Mouse (Mus musculus) neural tube, embryonic 10.5 days (tissue): ENCODE measurements around the gene Nob1.

ENCODE experiments used
- DNase-seq: peaks from one replicate; pipeline ENCODE4 v3.0.0-alpha.2; 2017; ENCODE audit warnings: low spot score; ENCODE audit errors: extremely low spot score

The Nob1 gene

DNA sequence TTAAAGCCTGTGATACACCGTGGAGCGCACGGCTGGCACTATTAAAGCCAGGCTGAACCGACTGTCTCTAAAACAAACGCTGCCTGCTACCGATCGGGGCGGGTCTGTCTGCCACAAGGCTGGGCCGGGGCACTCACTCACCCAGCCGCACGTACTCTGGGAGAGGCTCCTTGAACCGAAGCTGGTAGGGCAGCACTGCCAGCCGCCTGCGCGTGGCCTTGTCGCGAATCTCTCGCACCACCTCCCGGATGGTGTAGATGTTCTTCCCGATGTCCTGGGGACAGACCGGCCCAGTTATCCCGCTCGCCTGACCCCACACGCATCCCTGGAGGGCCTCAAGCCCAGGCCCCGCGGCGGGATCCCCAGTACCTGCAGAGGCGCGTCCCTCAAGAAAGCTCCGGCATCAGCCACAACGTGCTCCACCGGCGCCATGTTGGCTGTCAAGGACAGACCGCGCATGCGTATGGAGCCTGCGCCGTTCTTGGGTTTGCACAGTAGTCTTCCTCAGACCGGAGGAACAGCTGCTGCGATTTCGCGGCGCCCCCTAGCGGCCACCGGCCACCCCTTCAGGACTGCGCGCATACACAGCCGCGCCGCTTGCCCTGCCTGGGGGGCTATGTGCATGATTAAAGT is at the start of gene Nob1:
Gene Nob1 (minus strand): TSS at position 455 of the 633 bp plus-strand sequence.
- peak; percentile 98 for DNase-seq

DNA sequence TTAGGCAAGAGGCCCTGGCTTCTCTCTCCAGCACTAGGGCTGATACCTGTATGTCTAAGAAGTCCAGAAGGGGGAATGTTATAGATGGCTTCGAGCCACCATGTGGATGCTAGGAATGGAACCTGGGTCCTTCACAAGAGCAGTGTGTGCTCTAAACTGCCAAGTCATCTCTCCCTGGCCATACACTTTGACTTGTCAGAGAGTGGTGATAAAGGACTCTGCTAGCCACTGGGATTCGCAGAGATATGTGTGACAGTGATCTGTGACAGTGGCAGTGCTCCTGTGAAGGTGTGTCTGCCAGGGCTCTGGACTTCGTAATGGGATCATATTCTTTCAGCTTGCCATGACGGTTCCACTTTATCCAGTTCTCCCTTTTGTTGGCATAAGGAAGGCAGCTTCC is 48.5 kb upstream of the Nob1 start:
- DNase-seq, result no peak

DNA sequence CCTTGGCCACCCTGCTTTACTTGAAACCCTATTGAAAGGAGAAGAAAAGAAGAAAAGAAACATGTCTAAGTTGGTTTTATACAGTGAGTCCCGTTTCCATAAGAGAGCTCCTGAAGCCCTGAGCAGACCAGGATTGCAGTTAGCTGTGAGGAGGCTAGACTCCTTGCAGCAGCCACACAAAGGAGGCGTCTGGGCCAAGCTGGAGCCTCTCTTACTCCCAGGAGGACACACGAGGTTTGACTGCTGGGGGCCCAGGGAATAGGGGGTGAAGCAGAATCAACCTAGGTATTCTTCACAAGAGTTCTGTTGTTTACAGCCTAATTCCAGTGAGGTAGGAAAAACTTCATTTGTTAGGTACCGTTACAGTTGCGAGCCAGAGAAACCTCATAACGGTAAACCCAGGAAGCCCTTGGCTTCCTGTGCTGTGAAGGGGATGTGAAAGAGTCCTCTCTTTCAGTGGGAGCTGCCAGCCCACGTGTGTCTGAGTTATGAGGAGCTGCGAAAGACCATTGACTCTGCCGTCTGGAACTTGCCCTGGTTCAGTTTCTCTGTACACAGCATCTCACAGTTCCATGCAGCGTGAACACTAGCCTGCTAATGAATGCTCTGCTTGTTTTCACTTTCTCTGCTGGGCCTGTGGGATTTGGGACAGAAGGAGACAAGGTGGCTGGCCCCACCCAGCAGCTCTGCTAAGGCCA is 47.7 kb upstream of the Nob1 start:
- DNase-seq, result no peak

DNA sequence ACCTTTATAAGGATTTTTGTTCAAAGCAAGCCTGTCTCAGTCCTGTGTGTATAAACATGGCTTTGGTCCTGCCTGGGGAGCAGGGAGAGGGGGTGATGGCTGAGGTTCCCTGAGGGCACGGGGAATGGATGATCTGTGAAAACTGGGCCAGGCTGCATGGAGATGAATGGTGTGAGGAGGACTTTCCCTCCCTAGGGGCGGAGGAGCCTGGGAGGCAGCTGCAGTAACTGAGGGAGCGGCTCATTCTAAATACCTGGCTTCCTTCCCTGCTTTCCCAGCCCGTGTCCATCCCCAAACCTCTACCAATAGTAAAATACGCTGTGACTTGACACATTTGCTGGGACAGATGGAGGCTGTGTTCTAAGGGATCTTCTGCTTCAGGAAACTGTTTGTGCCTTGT is 45.5 kb upstream of the Nob1 start:
- DNase-seq, result no peak

DNA sequence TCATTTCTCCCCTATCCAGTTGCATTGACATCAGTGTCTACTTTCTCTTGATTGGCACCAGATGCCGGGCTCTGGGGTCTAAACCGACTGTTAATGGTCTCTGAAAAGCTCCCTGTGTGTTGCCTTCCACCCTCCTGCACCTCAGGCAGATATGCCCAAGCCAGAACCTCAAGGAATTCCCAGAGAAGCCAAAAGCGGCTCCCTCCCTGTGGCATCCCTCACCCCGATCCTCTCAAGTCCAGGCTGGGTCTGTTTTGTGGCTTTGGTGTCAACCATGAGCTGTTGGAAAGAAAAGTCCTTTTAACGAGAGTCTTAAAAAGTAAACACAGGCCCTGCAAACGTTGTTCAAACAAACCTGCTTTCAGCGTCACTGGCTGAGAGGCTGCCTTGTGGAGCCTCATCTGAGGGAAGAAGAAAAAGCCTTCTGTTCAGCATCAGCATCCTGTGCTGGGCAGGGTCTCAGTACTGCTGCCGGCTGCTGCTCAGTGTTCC is 44.0 kb upstream of the Nob1 start:
- DNase-seq, result no peak

- DNase-seq, result no peak
Measured at GRCm38 (mm10) chr8:107466642-107467041, 41.8 kb upstream of the Nob1 start.

DNA sequence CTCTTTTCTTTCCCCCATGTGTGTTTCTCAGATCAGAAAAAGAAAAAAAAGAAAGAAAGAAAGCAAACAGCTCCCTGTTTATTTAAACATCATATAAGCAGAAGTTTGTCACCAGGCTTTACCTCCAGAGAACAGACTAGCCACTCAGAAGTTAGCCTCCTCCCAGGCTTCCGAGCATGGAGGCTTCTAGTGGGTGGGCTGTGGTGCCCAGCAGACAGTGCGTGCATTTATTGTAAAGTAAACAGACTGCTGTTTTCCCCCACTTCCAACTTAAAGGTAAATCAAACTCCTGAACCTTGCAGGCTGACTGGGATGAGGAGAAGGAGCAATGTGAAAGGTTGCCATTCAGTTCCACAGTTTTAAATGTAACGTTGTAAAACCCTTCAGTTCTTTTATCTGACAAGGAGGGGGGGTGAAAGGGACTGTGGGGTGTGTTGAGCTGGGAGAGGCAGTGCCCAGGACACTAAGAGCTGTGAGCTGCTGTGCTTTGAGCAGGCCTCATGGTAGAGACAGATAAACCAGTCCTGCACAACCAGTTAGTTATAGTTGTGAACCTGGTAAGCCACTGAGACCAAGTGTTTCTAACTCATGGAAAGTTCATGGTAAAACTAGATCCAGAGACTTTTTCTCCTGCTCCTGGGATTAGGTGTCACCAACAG is 40.6 kb upstream of the Nob1 start:
- DNase-seq, result no peak

GRCm38 (mm10) chr8:107462423-107462822 is 37.6 kb upstream of the Nob1 start:
- no peak for DNase-seq

DNA sequence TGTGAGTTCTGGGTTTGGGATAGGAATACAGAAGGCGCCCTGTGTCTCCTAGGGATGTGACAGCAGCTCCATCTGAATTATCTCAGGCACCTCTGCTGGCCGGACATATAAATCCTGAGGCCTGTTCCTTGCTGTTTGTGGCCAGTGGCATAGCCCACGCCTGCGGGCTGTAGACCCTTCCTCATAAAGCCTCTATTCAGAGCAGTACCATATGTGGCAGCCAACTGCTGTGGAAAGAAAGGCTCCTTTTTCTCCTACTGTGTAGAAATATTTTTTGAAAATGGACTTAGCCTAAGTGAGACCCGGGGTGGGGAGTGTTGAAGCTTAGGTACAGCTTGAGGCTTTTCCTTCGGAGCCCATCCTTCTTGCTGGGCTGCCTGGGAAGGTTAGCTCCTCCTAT is 33.4 kb upstream of the Nob1 start:
- DNase-seq, result no peak

DNA sequence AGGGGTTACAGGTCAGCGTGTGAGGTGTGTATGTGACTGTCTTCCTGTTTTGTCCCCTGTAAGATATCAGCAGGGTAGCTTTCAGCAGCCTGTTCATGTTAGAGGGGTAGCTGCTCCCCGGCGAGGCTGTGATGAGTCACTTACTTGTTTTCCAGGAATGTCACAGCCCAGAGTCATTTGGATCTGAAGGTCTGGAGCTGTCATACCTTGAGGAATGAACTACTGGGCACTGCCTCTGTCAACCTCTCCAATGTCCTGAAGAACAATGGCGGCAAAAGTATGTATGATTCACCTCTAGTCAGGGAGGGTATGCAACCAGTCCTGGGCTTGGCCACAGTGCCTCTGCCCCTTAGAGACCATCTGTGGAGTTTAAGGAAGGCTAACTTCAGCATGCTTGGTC is 32.9 kb upstream of the Nob1 start:
- DNase-seq, result no peak

GRCm38 (mm10) chr8:107455268-107455667 is 30.4 kb upstream of the Nob1 start:
- DNase-seq, result peak; percentile 37

- DNase-seq, result no peak
Measured at GRCm38 (mm10) chr8:107453386-107453785, 28.5 kb upstream of the Nob1 start.

GRCm38 (mm10) chr8:107451414-107452066 is 26.7 kb upstream of the Nob1 start:
- no peak for DNase-seq

GRCm38 (mm10) chr8:107449655-107450054 is 24.8 kb upstream of the Nob1 start:
- DNase-seq, result no peak

GRCm38 (mm10) chr8:107449130-107449529 is 24.3 kb upstream of the Nob1 start:
- DNase-seq, result no peak

DNA sequence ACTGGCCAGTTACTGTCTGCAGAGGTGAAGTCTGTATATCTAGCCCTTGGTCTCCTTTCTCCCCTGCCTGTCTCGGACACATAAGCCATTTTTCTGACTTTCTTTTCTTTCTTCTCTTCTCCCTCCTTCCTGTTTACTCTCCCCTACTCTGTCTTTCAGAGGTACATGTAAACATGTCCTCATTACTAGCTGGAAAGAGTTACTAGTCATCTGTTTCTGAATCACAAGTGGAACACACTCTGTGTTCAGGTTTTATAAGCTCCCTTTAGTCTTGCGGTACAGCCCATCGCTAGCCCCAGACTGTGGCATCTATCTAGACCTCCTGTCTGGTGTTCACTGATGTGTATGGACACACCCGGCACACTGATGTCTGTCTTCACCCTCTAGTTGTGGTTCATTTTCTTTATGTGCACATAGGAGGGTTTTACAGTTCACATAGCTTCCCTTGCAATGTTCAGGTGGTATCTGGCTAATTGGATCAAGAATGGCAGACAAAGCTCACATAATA is 23.6 kb upstream of the Nob1 start:
- no peak for DNase-seq

GRCm38 (mm10) chr8:107447713-107448112 is 22.9 kb upstream of the Nob1 start:
- DNase-seq, result no peak

GRCm38 (mm10) chr8:107444626-107445025 is 19.8 kb upstream of the Nob1 start:
- DNase-seq, result no peak

DNA sequence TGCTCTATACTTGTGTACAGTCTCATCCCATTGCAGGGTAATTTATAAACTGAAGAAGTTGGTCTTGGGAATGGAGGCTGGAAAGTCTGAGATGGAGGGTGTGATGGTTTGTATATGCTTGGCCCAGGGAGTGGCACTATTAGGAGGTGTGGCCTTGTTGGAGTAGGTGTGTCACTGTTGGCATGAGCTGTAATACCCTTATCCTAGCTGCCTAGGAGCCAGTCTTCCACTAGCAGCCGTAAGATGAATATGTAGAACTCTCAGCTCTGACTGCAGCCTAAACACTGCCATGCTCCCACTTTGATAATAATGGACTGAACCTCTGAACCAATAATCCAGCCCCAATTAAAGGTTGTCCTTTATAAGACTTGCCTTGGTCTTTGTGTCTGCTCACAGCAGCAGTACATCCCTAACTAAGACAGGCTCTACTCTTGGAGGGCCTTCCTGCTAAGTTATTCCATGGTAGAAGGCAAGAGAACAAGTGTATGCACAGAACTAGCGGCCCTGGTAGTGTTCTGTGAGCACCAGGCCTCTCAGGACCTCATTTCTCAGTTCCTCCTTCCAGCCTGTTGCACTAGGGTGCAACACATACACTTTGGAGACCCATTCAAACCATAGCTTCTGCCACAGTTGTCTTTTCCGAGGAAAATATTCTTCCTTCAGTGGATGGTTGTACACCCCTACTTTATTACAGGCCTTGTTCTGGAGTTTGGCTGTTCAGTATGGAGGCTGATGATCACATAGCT is 15.2 kb upstream of the Nob1 start:
- no peak for DNase-seq

DNA sequence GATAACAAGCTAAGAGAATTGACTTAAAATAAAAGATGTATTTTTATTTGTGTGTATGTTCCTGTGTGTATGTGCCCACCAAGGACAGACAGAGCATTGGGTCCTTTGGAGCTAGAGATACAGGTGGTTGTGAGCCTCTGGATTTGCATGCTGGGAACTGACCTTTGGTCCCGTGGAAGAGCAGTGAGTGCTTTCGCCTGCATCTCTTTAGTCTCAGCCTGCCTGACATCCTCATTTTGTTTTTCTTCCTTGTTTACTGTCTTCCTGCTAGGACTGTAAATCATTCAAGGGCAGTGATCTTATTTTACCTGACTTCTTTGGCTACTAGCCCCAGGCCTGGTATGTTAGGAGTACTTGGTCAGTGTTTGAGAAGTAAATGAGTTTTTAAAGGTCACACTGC is 12.9 kb upstream of the Nob1 start:
- no peak for DNase-seq

- DNase-seq, result no peak
Measured at GRCm38 (mm10) chr8:107436841-107437421, 12.1 kb upstream of the Nob1 start.
